Mouse (Mus musculus) olfactory bulb, adult 2 months (tissue): ENCODE measurements around the gene Mast4.

Experiments used
- CTCF ChIP-seq: fragments of 200-500 bp; IDR thresholded peaks from 2 replicates; pipeline ENCODE4 v1.5.1; 2012; ENCODE audit warnings: low read depth, mild to moderate bottlenecking, low read length, moderate library complexity; ENCODE audit not compliant: insufficient read depth
- POLR2A ChIP-seq: fragments of 200-500 bp; IDR thresholded peaks from 2 replicates; pipeline ENCODE4 v1.6.1; 2012; ENCODE audit warnings: mild to moderate bottlenecking, low read depth, low read length, moderate library complexity; ENCODE audit not compliant: insufficient read depth

DNA sequence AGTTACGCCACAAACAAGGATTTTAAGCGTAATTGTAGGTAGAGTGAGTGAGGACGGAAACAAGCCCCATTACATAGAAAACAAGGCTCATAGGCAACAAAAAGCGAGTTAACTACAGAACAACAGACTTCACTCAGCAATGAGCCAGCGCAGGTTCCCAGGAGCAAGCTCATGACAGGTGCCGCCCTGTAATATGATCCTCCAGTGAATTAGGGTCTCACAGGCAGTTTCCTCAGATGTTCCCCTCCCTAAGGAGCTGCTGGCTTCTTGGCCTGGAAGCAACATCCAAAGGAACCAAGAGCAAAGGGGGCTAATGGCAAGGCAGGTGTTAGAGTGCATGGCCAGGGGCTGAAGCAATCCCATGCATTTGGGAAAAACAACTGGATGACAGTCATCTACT, 31.8 kb downstream of the Mast4 start:
- TF ChIP-seq CTCF (no peak), POLR2A (no peak)
